Mouse (Mus musculus) kidney, postnatal 4 days (tissue): Measurements from ENCODE around the gene Nlrp6.
"Not testable (repeated sequence)": the region's sequence is repeated elsewhere in the genome, so short reads cannot be mapped to it uniquely, and the experiment has no call there.

Experiments
- DNase-seq, 2 experiments: peaks; one replicate each; pipeline ENCODE4 v3.0.0; 2021; ENCODE audit warnings: mixed read lengths in 2 of 2

The Nlrp6 gene

DNA sequence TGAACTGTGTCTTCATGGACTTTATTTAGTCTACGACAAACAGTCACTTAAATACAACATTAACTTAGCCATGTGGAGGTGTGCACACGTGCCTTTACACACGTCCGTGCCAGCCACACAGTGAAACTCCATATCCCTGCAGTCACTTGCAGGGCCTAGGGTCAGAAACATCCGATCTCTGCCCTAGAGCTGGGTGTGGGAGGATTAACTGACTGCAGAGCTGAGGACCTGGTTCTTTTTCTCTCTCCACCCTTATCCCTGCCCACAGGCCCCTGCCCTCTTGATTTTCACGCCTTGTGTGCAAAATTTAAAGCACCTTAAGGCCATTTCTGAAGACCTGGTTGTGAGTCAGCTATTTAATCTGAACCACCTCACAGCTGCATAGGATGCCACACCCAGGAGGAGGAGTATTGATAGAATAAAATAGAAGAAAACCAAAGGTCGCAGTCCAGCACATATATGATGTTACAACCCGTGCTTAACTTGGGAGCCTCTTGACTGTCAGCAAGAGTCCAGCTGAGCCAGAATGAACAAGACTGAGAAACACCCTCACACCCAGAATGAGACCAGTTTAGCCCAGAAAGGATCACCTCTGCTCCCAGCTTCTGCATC is at the start of gene Nlrp6:
TSS of gene Nlrp6 (plus strand) at position 485 of the 612 bp plus-strand sequence.
- DNase-seq: no peak

DNA sequence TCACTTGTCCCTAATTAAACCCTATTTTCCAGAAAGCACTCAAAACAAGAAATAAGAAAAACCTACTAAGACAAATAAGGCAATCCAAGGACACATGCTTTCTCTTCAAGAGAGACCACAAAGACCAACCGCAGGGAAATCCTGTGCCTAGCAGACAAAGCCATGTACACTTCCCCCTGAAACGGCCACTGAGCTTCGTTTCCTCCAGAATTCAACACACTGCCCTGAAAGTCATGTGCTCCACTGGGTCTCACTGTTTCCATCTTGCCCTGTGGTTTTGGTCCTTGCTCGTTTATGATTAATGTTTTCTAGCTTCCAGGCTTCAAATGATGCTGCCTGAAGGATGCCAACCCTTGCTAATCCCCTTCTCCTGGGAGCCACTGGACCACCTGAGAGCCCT is 46.5 kb upstream of the Nlrp6 start:
- no peak for DNase-seq

DNA sequence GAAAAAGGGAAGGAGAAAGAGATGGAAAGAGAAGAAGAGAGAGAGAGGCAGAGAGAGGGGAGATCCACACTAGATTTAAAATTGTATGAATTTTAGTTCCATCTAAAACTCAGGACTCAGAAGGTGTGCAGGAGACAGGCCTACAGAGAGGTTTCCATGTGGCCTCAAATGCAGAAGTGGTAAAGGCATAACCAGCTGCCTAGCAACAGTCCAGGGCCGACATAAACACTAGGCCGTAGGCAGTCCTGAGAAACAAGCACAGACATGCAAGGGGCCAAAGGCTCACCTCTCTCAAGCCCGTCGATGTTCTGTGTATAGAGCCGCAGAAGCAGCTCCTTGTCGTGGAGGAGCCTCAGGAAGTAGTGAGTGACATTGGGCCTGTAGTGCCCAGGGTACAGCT is 43.3 kb upstream of the Nlrp6 start:
- no peak for DNase-seq

DNA sequence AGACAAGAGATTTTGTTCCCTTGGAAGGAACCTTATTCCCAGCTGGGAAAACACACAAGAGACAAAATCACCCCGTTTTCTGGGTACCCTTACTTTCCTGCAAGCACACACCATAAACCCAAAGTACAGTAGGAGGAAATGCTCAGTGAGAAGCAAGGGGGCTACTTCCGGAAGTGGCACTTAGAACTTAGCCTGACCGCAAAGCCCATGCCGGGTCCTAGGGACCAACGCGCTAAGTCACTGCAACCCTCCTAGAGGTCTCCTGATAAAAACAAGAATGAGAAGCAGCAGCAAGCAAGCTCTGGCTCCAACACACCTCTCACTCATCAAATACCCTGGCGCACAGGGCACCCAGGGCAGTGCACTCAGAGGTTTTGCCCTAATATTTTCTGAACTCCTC is 41.3 kb upstream of the Nlrp6 start:
- DNase-seq: no peak

DNA sequence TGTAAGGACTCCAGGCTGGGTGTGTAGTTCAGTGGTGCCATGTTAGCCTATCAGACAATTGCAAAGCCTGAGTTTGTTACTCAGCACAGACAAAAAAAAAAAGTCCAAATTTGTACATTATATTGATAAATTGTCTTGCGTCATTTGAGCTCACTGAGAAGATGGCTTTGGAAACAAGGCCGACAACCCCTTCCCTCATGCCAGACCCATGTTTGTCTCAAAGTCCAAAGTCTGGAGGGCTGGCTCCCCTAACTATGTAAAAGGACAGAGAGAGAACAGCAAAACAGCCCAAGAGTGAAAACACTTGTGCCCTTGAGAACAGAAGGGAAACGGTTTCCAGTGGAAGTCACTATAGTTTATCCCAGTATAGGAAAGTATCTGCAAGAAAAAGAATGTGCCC is 40.3 kb upstream of the Nlrp6 start:
- peak in 1 of 2 experiments; percentile 37 for DNase-seq

DNA sequence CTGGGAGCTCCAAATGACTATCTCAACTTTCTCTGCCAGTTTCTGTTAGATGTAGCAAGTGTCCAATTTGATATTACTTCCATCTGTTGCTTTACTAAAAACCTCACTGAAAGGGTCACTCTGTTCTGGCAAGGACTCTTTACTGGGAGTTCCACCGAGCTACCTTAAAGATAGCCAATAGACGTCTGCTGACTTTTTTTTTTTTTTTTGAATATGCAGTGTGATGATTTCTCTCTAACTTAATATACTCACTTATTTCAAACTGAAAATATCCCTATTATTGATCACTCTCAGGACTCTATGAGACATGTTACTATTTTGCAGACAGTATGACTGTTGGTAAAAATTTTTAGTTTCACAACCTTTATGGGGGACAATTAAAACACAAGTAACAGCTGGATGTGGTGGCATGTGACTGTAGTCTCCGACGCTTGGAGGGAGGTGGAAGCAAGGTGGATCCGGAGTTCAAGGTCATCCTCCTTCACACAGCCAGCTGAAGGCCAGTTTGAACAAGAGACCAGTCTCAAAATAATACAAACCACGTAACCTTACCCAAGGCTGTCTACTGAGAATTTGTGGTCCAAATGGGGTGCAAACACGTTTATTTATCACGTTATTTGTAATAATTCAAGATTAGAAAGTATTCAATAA is 39.7 kb upstream of the Nlrp6 start:
- peak in 1 of 2 experiments; percentile 24 for DNase-seq

DNA sequence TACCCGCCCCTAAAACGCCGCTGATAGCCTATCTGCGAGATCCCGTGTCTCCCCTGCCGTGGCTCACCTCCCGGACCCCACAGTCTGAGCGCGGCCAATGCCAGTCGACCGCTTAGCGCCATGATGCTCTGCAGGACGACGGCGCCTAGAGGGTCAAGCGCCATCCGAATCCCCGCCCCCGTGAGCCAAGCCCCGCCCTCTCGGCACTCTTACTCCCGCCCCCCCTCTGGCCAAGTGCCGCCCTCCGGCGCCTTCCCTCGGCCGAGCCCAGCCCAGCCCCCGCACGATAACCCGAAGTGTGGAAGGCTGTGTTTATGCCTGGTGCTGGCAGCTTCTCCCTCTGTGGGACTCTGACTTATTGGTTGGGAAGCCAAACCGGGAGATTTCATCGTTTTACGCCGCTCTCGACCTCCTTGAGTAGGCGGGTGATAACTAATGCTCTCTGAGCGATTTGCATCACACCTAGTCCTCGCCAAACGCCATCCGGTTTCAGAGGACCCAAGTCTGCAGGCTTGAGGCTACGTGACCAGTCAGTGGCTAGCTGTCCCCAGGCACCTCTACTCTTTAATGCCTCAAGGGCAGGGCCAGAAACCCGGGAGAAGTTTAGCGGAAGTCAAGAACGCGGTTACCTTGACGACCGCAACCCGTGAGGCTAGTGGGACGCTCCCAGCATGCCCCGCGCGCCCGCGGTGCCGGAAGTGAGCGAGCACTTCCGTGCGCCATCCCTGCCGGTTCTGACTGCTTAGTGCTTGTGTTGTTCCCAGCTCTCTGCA is 38.8 kb upstream of the Nlrp6 start, which contains the start of the genes Psmd13 and Sirt3:
TSS of gene Psmd13 (plus strand) at position 273 of the 773 bp plus-strand sequence.
TSS of gene Sirt3 (minus strand) at position 614 of the 773 bp plus-strand sequence.
- peak; percentile 98 for DNase-seq

DNA sequence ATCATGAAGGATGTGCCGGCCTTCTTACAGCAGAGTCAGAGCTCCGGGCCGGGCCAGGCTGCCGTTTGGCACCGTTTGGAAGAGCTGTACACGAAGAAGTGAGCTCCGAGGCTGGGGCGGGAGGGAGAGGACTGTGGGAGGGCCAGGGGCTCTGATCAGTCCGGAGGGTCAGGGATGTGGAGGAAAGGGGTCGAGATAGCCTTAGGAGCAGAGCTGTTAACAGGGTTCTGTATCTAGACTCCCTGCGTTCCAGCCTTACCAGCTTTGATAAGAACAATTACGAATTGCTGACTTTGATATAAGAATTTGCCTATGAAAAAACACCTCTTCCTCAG is 38.3 kb upstream of the Nlrp6 start:
- DNase-seq: no peak

DNA sequence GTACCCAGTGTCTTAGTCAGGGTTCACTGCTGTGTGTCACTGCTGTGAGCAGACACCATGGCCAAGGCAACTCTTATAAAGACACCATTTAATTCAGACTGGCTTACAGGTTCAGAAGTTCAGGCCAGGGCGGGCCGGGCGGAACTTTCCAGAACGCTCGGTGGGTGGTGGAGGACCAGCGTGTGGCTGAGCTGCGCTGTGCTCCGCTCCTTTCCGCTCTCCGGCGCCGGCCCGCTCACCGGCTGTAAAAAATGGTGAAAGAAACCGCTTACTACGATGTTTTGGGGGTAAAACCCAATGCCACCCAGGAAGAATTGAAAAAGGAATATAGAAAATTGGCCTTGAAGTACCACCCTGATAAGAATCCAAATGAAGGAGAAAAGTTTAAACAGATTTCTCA is 30.1 kb upstream of the Nlrp6 start:
- DNase-seq: not testable (repeated sequence)

DNA sequence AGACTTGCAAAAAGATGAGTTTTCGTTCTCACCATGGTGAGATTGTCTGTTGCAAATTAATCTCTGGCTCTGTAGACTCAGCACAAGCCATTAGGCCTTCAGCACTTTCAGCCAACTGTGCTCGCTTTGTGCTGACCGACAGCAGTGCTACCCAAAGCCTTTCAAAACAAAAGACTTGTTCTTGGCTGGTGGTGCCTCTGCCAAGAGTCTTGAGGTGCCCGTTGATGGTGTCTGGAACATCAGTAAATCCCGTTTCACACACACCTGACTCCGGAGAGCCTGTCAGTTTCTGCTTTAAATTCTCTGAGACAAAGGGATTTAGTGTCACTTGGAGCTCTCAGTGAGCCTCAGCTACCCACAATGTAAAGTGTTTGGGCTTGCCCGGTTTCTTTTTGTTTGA is 26.7 kb upstream of the Nlrp6 start:
- DNase-seq: no peak

DNA sequence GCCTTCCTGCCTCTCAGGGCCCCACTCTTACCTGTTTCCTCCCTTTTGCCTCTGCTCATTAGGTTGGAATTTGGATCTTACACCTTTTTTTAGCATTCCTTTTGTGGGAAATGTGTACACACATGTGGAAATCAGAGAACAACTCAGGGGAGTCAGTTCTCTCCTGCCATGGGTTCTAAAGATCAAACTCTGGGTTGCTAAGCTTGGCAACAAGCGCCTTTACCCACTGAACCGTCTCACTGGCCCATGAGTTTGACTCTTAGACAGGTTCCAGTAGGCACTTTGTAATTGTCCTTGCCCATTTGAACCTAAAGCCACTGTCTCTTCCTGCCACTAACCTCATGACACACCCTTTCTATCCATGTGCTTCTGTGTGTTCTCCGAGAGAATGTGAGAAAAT is 26.1 kb upstream of the Nlrp6 start:
- DNase-seq: no peak

DNA sequence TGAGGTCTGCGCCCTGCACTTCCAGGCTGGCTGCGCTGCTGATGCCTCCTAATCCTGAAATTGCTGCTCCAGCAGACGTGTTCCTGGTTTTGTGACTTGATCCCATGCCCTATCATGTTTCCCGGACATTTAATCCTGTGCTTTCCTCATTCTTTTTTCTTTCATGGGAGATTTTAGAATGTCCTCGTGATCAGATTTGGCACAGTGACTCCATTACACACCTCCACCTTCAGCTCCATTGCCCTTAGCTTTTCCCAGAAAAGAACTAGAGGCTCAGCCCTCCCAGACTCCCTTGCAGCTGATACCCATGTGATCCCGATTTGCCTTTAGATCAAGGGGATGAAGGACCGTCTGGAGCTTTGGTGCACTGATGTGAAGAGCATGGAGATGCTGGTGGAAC is 22.8 kb upstream of the Nlrp6 start:
- DNase-seq: no peak

DNA sequence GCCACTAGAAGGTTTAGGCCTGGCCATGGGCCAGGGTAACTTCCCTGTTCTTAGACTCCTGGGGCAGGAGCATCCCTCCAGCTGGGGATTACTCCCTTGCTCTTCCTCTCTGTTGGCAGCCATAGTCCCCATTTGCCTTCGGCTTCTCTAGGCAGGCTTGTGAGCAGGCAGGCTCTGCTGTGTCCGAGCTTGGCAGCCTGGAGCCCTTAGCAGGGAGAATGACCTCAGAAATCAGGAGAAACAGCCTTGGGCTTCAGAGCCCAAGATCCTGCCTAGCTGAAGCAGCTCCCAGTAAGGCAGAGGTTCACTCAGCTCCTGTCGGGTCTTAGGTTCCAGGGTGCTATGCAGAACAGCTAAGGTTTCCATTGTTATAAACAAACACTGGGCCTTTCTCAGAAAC is 21.6 kb upstream of the Nlrp6 start:
- DNase-seq: no peak

DNA sequence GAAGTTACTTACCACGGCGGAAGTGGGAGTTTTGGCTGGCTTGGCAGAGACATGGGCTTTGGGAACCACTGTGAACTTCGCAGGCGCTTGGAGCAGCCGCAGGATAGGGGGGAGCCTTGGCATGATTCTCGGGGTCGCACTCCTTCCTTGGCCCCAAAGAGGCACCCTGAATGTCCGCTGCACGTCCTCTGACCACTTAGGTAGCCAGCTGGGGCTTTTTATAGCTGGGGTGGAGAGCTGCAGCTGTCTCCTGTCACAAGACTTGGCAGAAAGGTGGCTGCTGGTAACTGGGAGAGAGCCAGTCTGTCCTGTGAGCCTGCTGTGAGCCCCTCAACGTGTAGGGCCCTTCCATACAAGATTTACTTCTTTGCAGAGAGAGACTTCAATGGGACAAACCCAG is 20.5 kb upstream of the Nlrp6 start, which contains the start of gene Cox8b:
TSS of gene Cox8b (minus strand) at position 227 of the 400 bp plus-strand sequence.
- DNase-seq: no peak

DNA sequence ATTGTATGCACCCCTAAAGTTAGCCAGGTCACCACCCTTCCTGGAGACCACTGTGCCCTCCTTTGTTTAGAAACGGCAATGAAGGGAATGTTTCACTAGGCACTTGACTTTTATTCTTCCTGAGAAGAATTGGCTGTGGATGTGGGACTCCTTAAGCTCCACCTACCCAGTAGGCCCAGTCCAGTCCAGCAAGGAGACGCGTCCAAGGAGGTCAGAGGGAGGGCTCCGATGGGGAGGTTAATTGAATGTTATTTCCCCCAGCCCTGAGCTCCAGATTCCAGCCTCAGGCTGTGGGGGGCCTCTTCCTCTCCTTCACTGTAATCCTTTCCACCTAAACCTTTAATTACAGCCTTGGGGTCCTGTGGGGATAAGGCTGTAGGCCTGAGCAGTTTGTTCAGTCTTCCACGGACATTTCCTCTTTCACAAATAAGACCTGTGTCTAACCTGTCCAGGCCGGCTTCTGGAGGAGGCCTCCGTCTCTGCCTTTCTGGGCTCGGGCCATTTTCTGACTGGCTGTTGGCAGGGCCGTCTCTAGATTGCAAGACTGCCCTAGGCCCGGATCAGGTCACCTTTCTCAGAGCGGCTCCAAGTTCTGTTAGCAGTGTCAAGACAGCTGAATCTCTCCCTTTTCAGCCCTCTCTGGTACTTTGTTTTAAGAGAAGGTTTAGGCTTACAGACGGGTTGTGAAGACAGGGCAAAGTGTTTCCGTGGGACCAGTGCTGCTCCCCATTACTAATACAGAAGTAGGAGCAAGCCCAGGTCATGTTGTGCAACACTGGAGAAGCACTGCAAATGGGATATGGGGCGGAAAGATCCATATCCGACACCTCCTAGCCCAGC is 18.4 kb upstream of the Nlrp6 start:
- peak in 1 of 2 experiments; percentile 46 for DNase-seq

DNA sequence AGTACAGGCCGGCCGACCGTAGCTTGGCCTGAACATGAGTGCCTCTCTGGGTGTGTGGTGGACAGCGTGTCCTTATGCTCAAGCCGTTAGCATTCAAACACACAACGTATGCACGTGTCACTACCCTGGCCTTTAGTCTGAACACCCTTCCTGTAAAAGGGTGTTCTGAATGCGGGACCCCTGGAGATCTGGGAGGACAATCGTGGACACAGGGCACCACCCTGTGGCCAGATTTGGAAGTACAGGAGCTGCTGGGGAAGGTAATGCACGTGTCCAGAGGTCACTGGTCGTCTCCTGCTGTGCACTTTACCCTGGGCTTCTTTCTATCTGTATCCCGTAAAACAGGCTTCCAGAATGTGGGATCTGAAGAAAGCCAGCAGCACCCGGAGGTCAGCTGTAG is 17.5 kb upstream of the Nlrp6 start:
- DNase-seq: peak; percentile 91 to 92

DNA sequence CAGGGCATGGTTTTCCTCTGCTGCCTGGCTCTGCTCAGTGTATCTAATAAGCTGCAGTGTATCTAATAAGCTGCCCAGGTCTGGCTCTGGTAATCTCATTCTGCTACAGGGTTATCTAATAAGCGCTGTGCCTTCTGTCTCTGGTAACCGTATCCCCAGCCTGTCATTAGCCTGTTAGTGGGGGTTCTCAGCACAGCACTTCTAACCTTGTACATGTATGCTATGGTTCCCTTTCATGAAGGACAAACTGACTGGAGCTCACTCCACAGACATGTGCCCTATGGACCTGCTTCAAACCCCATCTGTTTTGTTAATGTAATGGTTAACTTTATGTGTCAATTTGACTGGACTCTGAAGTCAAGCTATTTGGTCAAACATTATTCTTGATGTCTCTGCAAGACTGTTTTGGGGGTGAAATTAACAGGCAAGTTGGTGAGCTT is 15.0 kb upstream of the Nlrp6 start:
- no peak for DNase-seq

DNA sequence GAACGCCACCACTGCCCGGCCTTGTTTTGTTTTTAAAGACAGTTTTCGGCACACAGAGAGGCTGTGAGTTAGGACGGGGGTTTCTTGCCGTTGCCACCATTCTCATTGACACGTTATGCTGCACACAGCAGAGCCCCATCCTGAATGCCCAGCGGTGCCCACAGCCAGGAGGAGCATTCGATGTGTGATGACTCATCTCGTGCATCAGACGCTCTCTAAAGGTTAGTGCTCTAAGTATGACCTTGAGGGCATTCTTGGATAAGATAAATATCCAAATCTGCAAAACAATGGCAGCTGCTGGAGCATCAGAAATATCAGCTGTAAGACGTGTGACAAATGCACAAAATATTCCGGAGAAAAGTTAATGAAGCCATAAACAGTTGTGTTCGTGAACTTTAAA is 13.6 kb upstream of the Nlrp6 start:
- no peak for DNase-seq

DNA sequence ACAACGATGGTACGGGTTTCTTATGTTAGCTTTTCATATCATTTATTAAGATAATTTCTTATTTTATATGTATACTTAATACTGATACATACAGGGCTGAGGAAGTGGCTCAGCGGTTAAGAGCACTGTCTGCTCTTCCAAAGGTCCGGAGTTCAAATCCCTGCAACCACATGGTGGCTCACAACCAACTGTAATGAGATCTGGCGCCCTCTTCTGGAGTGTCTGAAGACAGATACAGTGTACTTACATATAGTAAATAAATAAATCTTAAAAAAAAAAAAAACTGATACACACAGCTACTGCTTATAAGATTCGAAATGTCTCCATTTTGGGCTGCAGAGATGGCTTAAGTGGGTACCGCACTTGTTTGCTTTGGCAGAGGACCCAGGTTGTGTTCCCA is 13.0 kb upstream of the Nlrp6 start:
- no peak for DNase-seq

DNA sequence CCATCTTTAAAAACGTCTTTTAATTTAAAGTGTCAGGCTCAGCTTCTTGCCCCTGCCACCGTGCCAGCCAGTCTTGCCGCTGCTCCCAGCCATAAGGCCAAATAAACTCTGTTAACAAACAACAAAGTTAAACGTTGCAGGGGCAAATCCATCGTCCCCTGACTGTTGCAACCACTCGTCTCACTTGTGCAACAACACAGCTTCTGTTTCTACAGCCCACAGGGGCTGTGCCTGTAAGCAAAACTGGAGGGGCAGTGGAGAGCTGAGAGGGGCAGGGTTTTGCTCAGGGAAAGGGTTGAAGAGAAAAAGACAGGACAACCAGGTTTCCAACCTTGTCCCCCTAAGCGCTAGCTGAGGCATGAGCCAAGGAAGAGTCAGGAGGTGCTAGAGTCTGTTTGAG is 12.5 kb upstream of the Nlrp6 start:
- DNase-seq: no peak

DNA sequence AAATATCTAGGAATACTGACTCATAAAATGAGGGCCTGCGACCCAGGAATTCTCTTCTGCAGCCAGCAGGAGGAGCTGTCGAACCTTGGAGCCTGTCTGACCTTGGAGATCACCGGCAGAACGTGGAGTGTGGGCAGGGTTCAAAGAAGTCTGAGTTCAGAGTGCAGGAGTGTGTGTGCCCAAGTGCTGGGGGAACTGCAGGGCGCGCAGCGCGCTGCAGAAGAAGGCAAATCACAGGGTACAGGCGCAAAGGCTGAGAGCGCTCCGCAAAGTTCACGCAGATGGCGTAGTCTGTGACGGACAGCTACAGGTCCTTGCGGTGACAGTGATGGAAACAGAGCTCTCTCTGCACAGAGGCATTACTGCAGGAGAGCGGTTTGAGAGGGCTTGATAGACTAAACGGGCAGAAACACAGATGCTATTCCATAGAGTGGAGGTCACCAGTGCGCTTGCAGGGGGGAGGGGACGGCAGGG is 12.0 kb upstream of the Nlrp6 start:
- peak; percentile 88 to 91 for DNase-seq

DNA sequence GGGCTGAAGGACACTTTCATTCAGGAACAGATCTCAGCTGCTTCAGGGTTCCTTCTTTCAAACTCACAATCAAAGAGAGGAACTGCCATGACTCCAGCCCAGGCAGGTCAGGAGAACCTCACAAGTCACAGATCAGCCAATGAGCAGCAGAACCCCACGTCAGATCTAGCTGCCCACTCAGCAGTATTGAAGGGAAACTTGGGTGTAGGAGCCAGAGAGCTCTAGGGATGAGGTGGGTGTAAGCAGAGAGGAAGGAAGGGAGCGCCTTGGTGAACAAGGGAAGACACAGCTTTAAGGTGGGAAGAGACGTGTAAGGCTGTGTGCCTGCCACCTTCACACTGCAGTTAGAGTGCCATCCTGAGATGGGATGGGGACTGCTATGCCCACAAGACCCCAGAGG is 8.4 kb upstream of the Nlrp6 start:
- DNase-seq: no peak
